Mouse (Mus musculus) lung, postnatal 25 days (tissue): ENCODE measurements around the gene Fbxl8.
A peak's percentile ranks its signal among the peaks of the same experiment; 100 is the strongest.

Experiments used
- DNase-seq: peaks from one replicate; pipeline ENCODE4 v3.0.0; 2022; ENCODE audit warnings: low spot score

Fbxl8 gene

DNA sequence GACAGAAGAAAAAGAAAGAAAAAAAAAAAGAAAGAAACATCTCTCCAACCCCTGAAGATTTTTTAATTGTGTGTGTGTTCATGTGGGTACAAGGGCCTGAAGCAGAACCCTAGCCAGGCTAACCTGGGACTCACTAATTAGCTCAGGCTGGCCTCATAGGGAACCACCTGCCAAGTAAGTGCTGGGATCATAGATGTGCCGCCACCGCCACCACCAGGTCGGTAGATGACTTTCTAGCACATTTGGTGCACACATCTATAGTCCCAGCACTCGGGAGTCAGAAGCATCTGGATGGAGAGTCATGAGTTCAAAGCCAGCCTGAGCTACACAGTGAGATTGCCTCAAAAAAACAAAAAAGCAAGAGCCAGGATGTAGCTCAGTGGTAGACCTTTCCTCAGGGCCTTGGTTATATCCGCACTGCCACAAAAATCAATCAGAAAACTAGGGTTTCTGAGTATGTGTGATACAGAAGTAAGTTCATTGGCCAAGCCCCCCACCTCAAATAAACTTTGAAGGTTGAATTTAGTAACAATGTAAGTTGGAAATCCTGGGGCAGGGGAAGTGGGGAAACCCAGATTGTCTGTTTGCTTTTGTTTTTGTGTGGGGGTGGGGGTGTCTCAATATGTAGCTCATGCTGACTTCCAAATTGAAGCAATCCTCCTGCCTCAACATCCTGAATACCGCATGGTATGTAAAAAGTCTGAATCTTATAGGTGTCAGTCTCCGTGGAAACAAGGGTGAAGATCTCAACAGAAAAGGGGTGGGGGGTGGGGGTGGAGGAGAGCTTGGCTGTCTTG lies 6.9 kb upstream of the Fbxl8 start:
- no peak for DNase-seq

GRCm38 (mm10) chr8:105258911-105259720 lies 5.3 kb upstream of the Fbxl8 start:
- peak; percentile 30 for DNase-seq

DNA sequence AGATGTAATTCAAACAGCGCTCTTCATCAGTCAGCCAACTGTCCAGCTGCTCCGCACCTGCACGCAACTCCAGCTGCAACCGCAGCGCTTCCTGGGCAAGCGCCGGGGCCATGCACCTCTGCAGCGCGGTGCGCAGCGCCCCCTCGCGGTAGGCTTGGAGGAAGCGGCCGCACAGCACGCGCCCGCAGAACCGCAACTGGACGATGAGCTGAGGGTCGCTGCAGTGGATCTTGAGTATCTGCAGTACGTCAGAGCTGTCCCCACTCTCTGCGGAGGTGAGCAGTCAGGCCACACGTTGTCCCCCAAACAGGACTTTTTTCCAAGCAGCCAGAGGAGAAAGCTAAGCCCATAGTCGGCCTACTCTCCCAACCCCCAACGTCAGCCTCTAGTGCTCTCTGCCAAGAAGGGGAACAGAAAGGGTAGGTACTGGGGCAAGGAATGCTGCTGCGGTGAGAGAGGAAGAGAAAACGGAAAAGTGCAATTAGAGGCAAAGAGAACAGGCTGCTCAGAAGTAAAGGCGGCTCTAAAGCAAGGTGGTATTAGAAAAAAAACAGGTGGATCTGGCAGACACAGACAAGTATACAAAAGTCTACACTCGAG lies 4.6 kb upstream of the Fbxl8 start:
- peak; percentile 64 for DNase-seq

- DNase-seq: peak; percentile 35
Observed at GRCm38 (mm10) chr8:105260371-105261099, 3.9 kb upstream of the Fbxl8 start.

GRCm38 (mm10) chr8:105261326-105261980 lies 3.0 kb upstream of the Fbxl8 start:
- DNase-seq: no peak

- DNase-seq: no peak
Observed at GRCm38 (mm10) chr8:105263244-105263912, 1.1 kb upstream of the Fbxl8 start.

DNA sequence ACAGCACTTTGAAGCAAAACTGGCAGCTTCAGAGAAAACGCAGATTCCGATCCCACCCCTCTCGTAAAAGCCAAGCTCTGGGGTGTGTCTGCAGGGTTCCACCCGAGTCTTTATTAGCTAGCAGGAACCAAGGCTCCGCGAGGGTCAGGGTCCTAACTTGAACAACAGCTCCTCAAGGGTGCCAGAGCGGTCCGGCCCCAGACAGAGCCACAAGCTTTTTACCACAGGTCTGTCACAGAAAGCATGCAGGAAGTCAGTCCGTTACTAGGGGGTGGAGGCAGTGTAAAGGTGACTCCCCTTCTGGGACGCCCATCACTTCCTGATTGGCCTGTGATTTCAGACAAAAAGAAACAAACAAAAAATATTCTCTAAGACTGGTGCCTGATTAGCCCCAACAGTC lies 680 bp downstream of the Fbxl8 start:
- peak; percentile 67 for DNase-seq

DNA sequence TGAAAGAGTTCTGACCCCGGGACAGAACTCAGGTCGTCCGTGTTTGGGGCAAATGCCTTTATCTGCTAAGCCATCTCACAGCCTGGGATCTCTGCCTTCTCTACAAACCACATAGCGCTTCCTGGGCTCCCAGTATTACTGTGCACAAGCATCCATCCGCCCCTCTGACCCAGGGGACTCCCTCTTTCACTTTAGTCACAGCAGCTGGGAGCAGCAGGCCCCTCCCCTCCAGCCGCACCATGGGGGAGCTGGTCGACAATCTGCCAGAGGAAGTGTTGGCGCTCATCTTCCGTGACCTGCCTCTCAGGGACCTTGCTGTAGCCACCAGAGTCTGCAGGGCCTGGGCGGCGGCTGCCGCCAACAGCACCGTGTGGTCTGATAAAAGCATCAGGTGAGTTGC lies 2.3 kb downstream of the Fbxl8 start:
- DNase-seq: no peak

DNA sequence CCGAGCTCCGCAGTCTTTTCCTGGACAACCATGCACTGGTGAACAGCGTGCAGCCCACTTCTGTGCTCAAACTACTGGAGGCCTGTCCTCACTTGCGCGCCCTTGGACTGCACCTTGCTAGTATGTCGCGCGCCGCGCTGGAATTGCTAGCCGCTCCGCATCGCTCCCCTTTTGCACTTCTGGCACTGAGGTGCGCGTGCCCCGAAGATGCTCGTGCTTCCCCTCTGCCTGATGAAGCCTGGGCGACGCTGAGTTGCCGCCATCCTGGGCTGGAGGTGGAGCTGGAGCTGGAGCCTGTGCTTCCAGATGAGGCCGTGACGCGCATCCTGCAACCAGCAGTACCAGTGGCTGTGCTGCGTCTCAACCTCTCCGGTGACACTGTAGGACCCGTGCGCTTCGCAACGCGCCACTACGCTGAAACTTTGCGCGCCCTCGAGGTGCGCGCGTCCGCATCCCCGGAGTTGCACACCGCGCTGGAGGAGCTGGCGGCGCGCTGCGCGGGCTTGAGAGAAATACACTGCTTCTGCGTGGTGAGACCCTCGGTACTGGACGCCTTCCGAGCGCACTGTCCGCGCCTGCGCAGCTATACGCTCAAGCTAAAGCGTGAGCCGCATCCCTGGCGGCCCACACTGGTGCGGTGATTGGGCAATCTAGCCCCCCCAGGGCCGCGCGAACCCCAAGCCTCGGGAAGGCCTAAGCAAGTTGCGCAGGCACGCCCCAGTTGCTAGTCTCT lies 4.1 kb downstream of the Fbxl8 start:
- no peak for DNase-seq

GRCm38 (mm10) chr8:105269075-105269458 lies 4.6 kb downstream of the Fbxl8 start:
- DNase-seq: peak; percentile 72

- peak; percentile 81 for DNase-seq
Observed at GRCm38 (mm10) chr8:105269461-105269947, 5.1 kb downstream of the Fbxl8 start, which contains the start of gene Hsf4. Gene Hsf4, plus strand, starts transcription at chr8:105269801.

DNA sequence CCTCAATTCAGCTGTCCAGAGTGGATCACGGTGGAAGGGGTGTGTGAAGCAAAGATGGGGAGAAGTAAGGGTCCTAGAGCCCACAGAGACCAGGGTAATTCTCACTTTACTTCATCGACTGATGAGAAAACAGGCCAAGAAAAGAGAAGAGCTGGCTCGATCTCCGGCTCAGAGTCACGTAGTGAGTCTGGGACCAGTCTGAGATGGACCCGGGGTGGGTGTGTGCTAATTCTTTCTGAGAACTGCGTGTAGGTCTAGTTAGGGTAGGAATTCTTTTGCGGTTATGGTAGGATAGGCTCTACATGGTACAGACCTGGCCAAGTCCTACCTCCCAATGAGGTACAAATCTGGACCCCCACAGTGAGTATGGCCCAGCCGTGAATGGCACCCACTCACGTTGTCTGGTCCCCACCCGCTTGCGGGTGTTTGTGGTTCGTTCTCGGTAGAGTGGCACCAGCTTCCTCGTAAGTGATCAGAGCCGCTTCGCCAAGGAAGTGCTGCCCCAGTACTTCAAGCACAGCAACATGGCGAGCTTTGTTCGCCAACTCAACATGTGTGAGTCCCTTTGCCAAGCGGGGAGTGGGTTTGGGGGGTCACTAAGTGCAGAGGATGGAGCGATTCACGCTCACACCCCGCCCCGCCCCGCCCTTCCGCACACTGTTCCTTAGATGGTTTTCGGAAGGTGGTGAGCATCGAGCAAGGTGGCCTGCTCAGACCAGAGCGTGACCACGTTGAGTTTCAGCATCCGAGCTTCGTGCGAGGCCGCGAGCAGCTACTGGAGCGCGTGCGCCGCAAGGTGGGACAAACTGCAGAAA lies 5.9 kb downstream of the Fbxl8 start:
- no peak for DNase-seq

DNA sequence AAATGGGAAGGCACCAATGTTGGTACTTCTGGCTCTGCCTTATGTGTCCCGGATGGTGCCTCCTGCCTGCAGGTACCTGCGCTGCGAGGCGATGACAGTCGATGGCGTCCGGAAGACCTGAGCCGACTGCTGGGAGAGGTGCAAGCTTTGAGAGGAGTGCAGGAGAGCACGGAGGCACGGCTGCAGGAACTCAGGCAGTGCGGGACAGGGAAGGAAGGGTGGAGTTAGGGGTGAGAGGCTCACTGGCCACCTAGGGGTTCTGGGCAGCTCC lies 6.4 kb downstream of the Fbxl8 start:
- no peak for DNase-seq

GRCm38 (mm10) chr8:105275387-105275786 lies 10.9 kb downstream of the Fbxl8 start:
- no peak for DNase-seq

DNA sequence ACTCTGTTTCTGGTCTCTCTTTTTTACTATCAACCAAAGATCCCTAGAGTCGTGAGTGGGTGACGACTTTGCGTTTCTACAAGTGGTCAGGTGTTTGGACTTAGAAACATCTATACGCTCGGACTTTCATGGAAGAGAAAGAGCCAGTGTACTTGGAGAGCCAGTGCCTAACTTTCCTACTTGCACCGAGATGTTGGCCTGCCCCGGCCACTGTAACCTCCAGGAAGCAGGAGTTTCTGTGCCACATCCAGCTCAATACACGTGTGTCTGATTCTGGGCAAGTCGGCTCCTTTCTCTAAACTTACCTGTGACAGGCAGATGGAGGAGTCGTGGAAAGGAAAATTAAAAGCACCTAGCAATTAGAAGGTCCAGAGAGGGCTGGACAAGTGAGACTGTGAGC lies 11.4 kb downstream of the Fbxl8 start, which contains the start of gene Nol3:
TSS of gene Nol3 (plus strand) at position 301 of the 400 bp plus-strand sequence.
- no peak for DNase-seq

GRCm38 (mm10) chr8:105276292-105277120 lies 12.1 kb downstream of the Fbxl8 start:
- no peak for DNase-seq

GRCm38 (mm10) chr8:105278911-105279334 lies 14.5 kb downstream of the Fbxl8 start:
- peak; percentile 85 for DNase-seq

DNA sequence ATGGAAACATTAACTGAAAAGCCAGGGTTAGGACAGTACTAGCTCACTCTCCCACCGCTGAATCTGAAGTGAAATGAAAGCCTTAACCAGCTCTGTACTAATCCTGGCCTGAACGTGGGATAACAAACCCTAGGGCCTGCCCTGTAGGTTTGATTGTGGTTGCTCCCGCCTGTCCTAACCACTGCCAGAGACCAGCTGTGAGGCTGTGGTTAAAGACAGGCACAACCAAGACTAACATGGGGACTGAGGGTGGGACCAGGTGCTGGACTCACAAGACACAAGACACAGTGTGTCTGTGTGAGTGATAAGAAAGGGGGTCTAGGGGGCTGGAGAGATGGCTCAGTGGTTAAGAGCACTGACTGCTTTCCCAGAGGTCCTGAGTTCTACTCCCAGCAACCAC lies 16.1 kb downstream of the Fbxl8 start:
- no peak for DNase-seq
